Mouse (Mus musculus): ENCODE results near the gene Cox17. TPM values are rescaled to one million over a fixed set of nuclear protein-coding genes. Genes with fewer than 3 reads are reported as not detected.

Gene Cox17
- polyA plus RNA-seq, 1 experiment from 2014 or later, result 148 TPM

DNA sequence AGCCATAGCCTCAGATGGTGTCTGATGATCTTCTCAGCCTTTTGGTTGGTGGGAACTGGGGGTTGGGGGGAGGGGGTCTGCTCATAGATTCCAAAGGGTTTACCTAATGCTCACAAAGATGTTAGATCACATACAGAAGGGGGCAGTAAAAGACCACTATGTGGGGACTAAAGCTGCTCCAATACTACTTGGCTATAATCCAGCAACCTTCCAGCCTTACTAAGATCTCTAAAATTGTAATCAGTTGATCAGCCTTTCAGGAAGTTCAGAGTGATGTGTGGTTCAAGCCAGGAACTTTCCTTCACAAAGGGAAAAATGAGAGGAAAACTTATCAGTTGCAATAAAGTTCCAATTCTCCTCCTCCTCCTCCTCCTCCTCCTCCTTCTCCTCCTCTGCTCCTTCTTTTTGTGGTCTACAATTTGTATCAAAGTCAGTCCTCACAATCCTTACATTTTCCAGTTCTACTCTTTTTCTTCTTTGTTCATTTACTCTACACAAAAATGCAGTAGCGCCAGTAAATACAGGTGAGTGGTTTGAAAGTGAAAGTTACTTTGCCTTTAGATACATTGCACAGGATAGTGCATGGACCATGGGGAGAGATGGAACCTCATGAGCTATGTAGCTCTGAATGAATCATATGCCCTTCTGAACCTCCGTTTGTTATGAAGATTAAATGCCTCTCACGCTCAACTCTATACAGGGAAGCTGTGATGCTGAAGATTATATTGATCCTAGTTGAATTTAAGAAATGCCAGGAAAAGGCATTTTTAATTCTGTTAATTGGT, 1.7 kb upstream of the Cox17 start:
- Histone ChIP-seq H3K4me1 (ENCODE audit: control insufficient read depth, insufficient read depth, low read length) (0 out of 2 replicates have a peak, but pooled peaks cover 5% of the 10 kb centered on the region), H3K27ac (ENCODE audit: low read depth, low read length) (no peak overlapping the region), H3K9ac (ENCODE audit: low read depth, low read length) (no peak overlapping the region), H3K36me3 (ENCODE audit: control insufficient read depth, insufficient read depth, low read length) (peaks cover 7% of the 10 kb centered on the region), H3K27me3 (ENCODE audit: control insufficient read depth, insufficient read depth, low read length) (no peaks in the 10 kb centered on the region), H3K9me3 (ENCODE audit: control insufficient read depth, low read length) (no peaks in the 10 kb centered on the region), H3K4me2 (replicated peaks; ENCODE audit: low read depth, low read length) (no peak overlapping the region), H3K4me3 (ENCODE audit: low read length) (no peak overlapping the region)
- ATAC-seq (ENCODE audit: low FRiP score, low TSS enrichment), result peak; percentile 28; the same call in 1 of the 2 replicates
- 86% methylated on average over 3 of the region's 3 CpGs for WGBS

- ATAC-seq (ENCODE audit: low FRiP score, low TSS enrichment), result no peak
- 63% methylated on average over 6 of the region's 6 CpGs for whole genome bisulfite sequencing
Measured at GRCm38 (mm10) chr16:38347588-38347987, 797 bp downstream of the Cox17 start.

DNA sequence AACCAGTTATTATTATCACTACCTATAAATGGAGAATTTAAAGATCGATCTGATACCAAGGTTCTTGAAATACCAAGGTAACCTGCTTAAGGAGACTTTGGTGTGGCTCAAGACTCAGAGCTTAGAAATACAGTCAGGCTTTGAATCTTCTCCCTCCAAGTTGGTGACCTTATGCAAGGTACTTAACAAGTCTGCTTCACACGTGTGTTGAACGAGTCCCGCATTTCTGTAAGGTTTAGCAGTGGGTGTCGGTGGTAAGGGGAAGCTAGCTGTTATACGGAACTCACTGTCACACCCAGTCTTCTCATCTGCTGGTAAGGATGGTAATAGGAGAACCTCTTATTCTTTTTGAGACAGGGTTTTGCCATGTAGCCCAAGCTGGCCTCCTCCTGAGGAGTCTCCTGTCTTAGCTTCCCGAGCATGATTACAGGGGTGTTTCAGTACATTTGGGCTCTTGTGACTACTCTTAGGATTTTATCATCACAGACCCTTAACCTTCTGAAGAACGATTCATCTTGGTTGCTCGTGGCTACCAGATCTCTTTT, 1.5 kb downstream of the Cox17 start:
- H3K4me3 ChIP-seq (ENCODE audit: low read length), result no peak overlapping the region
- H3K4me2 ChIP-seq (replicated peaks; ENCODE audit: low read depth, low read length), result peak overlapping the region; percentile 58
- H3K4me1 ChIP-seq (ENCODE audit: control insufficient read depth, insufficient read depth, low read length), result 0 out of 2 replicates have a peak, but pooled peaks cover 5% of the 10 kb centered on the region
- H3K27ac ChIP-seq (ENCODE audit: low read depth, low read length), result no peak overlapping the region
- WGBS, result 89% methylated on average over 9 of the region's 9 CpGs
- no peaks in the 10 kb centered on the region for H3K27me3 ChIP-seq (ENCODE audit: control insufficient read depth, insufficient read depth, low read length)
- peaks cover 28% of the 10 kb centered on the region for H3K36me3 ChIP-seq (ENCODE audit: control insufficient read depth, insufficient read depth, low read length)
- peak overlapping the region; percentile 86; the same call in 1 of the 2 replicates for H3K9ac ChIP-seq (ENCODE audit: low read depth, low read length)
- H3K9me3 ChIP-seq (ENCODE audit: control insufficient read depth, low read length), result no peaks in the 10 kb centered on the region
- ATAC-seq (ENCODE audit: low FRiP score, low TSS enrichment), result no peak

More at GRCm38 (mm10) chr16:38347588-38347987, 797 bp downstream of the Cox17 start:
- peak overlapping the region; percentile 58 for H3K4me2 ChIP-seq (replicated peaks; ENCODE audit: low read depth, low read length)
- H3K9me3 ChIP-seq (ENCODE audit: control insufficient read depth, low read length), result no peaks in the 10 kb centered on the region
- H3K27ac ChIP-seq (ENCODE audit: low read depth, low read length), result no peak overlapping the region
- no peaks in the 10 kb centered on the region for H3K27me3 ChIP-seq (ENCODE audit: control insufficient read depth, insufficient read depth, low read length)
- H3K4me1 ChIP-seq (ENCODE audit: control insufficient read depth, insufficient read depth, low read length), result 0 out of 2 replicates have a peak, but pooled peaks cover 5% of the 10 kb centered on the region
- H3K4me3 ChIP-seq (ENCODE audit: low read length), result peak overlapping the region; percentile 85
- peak overlapping the region; percentile 86; the same call in 1 of the 2 replicates for H3K9ac ChIP-seq (ENCODE audit: low read depth, low read length)
- peaks cover 28% of the 10 kb centered on the region for H3K36me3 ChIP-seq (ENCODE audit: control insufficient read depth, insufficient read depth, low read length)

DNA sequence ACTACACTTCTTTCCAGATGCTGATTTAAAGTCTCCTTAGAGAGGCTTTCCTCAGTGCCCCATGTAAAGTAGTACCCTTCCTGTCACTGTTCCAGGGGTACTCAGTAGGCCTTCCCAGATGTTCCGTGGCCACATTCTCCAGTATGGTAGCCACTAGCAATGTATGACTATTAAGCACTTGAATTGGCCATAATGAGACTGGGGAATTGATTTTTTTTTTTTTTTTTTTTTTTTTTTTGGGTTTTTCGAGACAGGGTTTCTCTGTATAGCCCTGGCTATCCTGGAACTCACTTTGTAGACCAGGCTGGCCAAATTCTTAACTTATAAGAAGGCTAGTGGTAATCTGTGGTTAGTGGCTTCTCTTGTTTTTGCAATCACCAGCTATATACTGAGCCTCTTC, 3.1 kb downstream of the Cox17 start:
- H3K27me3 ChIP-seq (ENCODE audit: control insufficient read depth, insufficient read depth, low read length), result no peaks in the 10 kb centered on the region
- no peak overlapping the region for H3K9ac ChIP-seq (ENCODE audit: low read depth, low read length)
- no peak overlapping the region for H3K27ac ChIP-seq (ENCODE audit: low read depth, low read length)
- H3K36me3 ChIP-seq (ENCODE audit: control insufficient read depth, insufficient read depth, low read length), result peaks cover 28% of the 10 kb centered on the region
- no peak for ATAC-seq (ENCODE audit: low FRiP score, low TSS enrichment)
- 0 out of 2 replicates have a peak, but pooled peaks cover 5% of the 10 kb centered on the region for H3K4me1 ChIP-seq (ENCODE audit: control insufficient read depth, insufficient read depth, low read length)
- no peak overlapping the region for H3K4me2 ChIP-seq (replicated peaks; ENCODE audit: low read depth, low read length)
- WGBS, result 97% methylated on average over 2 of the region's 2 CpGs
- H3K9me3 ChIP-seq (ENCODE audit: control insufficient read depth, low read length), result no peaks in the 10 kb centered on the region
- H3K4me3 ChIP-seq (ENCODE audit: low read length), result no peak overlapping the region

DNA sequence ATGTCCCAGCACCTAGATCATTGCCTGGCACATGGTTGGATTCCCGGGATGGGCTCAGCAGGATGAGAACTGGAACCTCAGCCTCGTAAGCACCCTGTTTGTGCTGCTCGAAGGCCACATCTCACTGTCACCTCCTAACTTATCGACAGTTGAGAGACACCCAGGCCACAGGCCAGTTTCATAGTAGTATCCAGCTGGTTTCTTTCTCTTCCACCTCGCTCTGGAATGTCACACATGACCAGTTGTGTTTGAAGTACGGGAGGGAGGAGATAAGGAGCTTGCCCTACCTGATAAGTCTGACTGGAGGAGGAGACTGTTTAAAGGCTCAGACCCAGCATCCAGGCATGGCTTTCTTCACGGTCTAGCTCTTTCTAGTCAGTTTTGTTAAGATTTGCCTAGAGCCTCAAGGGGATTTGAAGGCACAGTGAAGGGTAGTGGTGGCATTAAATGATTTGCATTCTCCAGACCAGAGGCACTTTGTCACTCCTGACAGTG, 3.6 kb downstream of the Cox17 start:
- no peak for ATAC-seq (ENCODE audit: low FRiP score, low TSS enrichment)
- no peak overlapping the region for H3K27ac ChIP-seq (ENCODE audit: low read depth, low read length)
- H3K4me1 ChIP-seq (ENCODE audit: control insufficient read depth, insufficient read depth, low read length), result 0 out of 2 replicates have a peak, but pooled peaks cover 5% of the 10 kb centered on the region
- H3K27me3 ChIP-seq (ENCODE audit: control insufficient read depth, insufficient read depth, low read length), result no peaks in the 10 kb centered on the region
- H3K36me3 ChIP-seq (ENCODE audit: control insufficient read depth, insufficient read depth, low read length), result peaks cover 28% of the 10 kb centered on the region
- WGBS, result 70% methylated on average over 7 of the region's 7 CpGs
- no peak overlapping the region for H3K4me3 ChIP-seq (ENCODE audit: low read length)
- no peak overlapping the region for H3K9ac ChIP-seq (ENCODE audit: low read depth, low read length)
- no peaks in the 10 kb centered on the region for H3K9me3 ChIP-seq (ENCODE audit: control insufficient read depth, low read length)
- H3K4me2 ChIP-seq (replicated peaks; ENCODE audit: low read depth, low read length), result no peak overlapping the region

- 81% methylated on average over 6 of the region's 6 CpGs for WGBS
- no peak overlapping the region for H3K27ac ChIP-seq (ENCODE audit: low read depth, low read length)
- H3K4me1 ChIP-seq (ENCODE audit: control insufficient read depth, insufficient read depth, low read length), result 0 out of 2 replicates have a peak, but pooled peaks cover 5% of the 10 kb centered on the region
- H3K4me2 ChIP-seq (replicated peaks; ENCODE audit: low read depth, low read length), result no peak overlapping the region
- no peaks in the 10 kb centered on the region for H3K9me3 ChIP-seq (ENCODE audit: control insufficient read depth, low read length)
- ATAC-seq (ENCODE audit: low FRiP score, low TSS enrichment), result no peak
- no peaks in the 10 kb centered on the region for H3K27me3 ChIP-seq (ENCODE audit: control insufficient read depth, insufficient read depth, low read length)
- no peak overlapping the region for H3K4me3 ChIP-seq (ENCODE audit: low read length)
- H3K9ac ChIP-seq (ENCODE audit: low read depth, low read length), result no peak overlapping the region
- H3K36me3 ChIP-seq (ENCODE audit: control insufficient read depth, insufficient read depth, low read length), result peaks cover 28% of the 10 kb centered on the region
Measured at GRCm38 (mm10) chr16:38350939-38351338, 4.1 kb downstream of the Cox17 start.

- H3K4me2 ChIP-seq (replicated peaks; ENCODE audit: low read depth, low read length), result no peak overlapping the region
- peaks cover 28% of the 10 kb centered on the region for H3K36me3 ChIP-seq (ENCODE audit: control insufficient read depth, insufficient read depth, low read length)
- no peak for ATAC-seq (ENCODE audit: low FRiP score, low TSS enrichment)
- 87% methylated on average over 7 of the region's 7 CpGs for WGBS
- H3K9ac ChIP-seq (ENCODE audit: low read depth, low read length), result no peak overlapping the region
- H3K27ac ChIP-seq (ENCODE audit: low read depth, low read length), result no peak overlapping the region
- H3K9me3 ChIP-seq (ENCODE audit: control insufficient read depth, low read length), result no peaks in the 10 kb centered on the region
- no peaks in the 10 kb centered on the region for H3K27me3 ChIP-seq (ENCODE audit: control insufficient read depth, insufficient read depth, low read length)
- 0 out of 2 replicates have a peak, but pooled peaks cover 5% of the 10 kb centered on the region for H3K4me1 ChIP-seq (ENCODE audit: control insufficient read depth, insufficient read depth, low read length)
- no peak overlapping the region for H3K4me3 ChIP-seq (ENCODE audit: low read length)
Measured at GRCm38 (mm10) chr16:38352031-38352430, 5.2 kb downstream of the Cox17 start.

DNA sequence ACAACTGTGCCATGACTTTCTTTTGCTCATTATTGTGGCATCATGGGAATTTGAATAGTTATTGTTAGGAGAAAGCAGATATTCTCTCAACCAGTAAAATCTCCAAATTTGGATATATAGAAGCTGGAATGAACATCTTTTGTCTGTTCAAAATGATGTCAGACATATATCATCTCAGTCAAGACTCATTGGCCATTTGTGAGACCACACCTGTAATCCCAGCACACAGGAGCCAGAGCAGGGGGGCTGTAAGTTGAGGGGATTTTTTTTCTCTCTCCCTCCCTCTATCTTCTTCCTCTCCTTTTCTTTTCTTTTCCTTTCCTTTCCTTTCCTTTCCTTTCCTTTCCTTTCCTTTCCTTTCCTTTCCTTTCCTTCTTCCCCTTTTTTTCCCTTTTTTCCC, 6.1 kb downstream of the Cox17 start:
- Histone ChIP-seq H3K4me1 (ENCODE audit: control insufficient read depth, insufficient read depth, low read length) (0 out of 2 replicates have a peak, but pooled peaks cover under 1% of the 10 kb centered on the region), H3K4me2 (replicated peaks; ENCODE audit: low read depth, low read length) (no peak overlapping the region), H3K27me3 (ENCODE audit: control insufficient read depth, insufficient read depth, low read length) (no peaks in the 10 kb centered on the region), H3K4me3 (ENCODE audit: low read length) (no peak overlapping the region), H3K9me3 (ENCODE audit: control insufficient read depth, low read length) (no peaks in the 10 kb centered on the region), H3K9ac (ENCODE audit: low read depth, low read length) (no peak overlapping the region), H3K36me3 (ENCODE audit: control insufficient read depth, insufficient read depth, low read length) (peaks cover 28% of the 10 kb centered on the region), H3K27ac (ENCODE audit: low read depth, low read length) (no peak overlapping the region)
- ATAC-seq (ENCODE audit: low FRiP score, low TSS enrichment), result no peak

DNA sequence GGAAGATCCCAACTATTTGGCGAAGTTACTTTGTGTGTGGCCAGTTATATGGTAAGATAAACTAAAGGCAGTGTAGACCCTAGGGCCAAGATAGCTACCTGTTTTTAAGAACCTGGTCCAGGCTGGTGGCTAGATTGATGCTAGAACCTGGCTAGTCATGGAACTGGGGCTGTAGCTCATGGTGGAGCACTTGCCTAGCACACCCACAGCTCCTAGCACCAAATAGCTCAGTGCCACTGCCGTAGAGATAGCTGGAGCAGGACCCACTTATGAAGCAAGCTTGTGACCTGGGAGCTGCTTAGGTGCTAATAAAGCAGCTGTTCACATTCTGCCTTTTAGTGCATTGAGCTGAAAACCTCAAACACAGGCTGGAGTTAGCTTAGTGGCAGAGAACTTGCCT, 6.9 kb downstream of the Cox17 start:
- no peak for ATAC-seq (ENCODE audit: low FRiP score, low TSS enrichment)
- Histone ChIP-seq H3K36me3 (ENCODE audit: control insufficient read depth, insufficient read depth, low read length) (peaks cover 28% of the 10 kb centered on the region), H3K4me3 (ENCODE audit: low read length) (no peak overlapping the region), H3K4me2 (replicated peaks; ENCODE audit: low read depth, low read length) (no peak overlapping the region), H3K27ac (ENCODE audit: low read depth, low read length) (no peak overlapping the region), H3K4me1 (ENCODE audit: control insufficient read depth, insufficient read depth, low read length) (no peaks in the 10 kb centered on the region), H3K9ac (ENCODE audit: low read depth, low read length) (no peak overlapping the region), H3K27me3 (ENCODE audit: control insufficient read depth, insufficient read depth, low read length) (no peaks in the 10 kb centered on the region), H3K9me3 (ENCODE audit: control insufficient read depth, low read length) (no peaks in the 10 kb centered on the region)
- WGBS, result 92% methylated on average over 2 of the region's 2 CpGs
